Mouse (Mus musculus) cortical plate, adult 2 months (tissue): Measurements from ENCODE around the gene Rab19.

Experiments
- CTCF ChIP-seq: fragments of 200-500 bp; IDR thresholded peaks from 2 replicates; pipeline ENCODE4 v1.5.1; 2011; ENCODE audit warnings: mild to moderate bottlenecking, control low read depth, low read length; ENCODE audit not compliant: insufficient read depth; ENCODE audit errors: extremely low read depth
- POLR2A ChIP-seq: fragments of 200-500 bp; IDR thresholded peaks from 2 replicates; pipeline ENCODE4 v1.6.1; 2011; ENCODE audit warnings: mild to moderate bottlenecking, low read length, control low read depth; ENCODE audit not compliant: insufficient read depth; ENCODE audit errors: extremely low read depth

DNA sequence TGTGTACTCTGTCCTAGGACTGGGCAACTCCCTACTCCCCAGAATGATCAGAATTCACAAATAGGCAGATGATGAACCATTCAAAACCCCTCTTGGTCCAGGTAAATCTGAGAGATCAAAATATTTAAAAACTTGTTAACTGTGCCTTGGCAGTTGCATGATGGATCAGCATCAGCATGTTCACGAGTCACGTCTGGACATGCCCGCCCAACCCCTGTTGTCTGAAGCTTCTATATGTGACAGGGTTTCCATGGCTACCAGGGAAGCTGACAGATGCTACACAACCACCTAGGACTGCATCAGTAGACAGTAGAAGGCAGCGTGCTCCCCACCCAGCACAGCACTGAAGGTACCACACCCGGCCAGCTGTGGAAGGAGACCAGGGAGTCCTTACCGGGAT lies 32.0 kb upstream of the Rab19 start:
- TF ChIP-seq CTCF: no peak
- TF ChIP-seq POLR2A: no peak
